Mouse (Mus musculus): ENCODE results near the gene Iqgap2. TPM values are rescaled to one million over a fixed set of nuclear protein-coding genes. Genes with fewer than 3 reads are reported as not detected.

The Iqgap2 gene
- polyA plus RNA-seq, 1 experiment, result 48.2 TPM

DNA sequence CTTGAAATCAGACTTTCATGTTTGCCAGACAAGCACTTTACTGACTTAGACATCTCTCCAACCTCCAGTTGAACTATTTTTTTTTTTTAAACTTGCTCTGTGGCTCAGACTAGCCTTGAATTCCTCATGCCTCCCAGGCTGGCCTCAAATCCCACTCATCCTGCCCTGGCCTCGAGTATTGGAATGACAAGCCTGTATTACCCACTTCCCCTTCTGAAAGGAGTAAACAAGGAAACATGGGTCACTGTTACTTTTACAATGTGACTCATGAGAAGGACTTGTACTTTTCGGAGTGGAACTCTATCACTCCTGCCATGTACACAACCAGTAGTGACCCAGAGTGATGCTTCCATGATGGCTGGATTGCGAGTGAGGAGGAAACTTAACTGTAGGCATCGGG is 3.6 kb downstream of the Iqgap2 start:
- Histone ChIP-seq H3K27ac (ENCODE audit: insufficient read depth, low read depth, low read length) (peak overlapping the region; percentile 93), H3K4me3 (ENCODE audit: insufficient read depth, low read length) (peak overlapping the region; percentile 22), H3K4me1 (ENCODE audit: control insufficient read depth, insufficient read depth, low read length) (peaks cover 29% of the 10 kb centered on the region)
- TF ChIP-seq POLR2A (IDR thresholded peaks at IDR 0.05; ENCODE audit: borderline replicate concordance, low read depth, low read length) (no peak), CTCF (IDR thresholded peaks at IDR 0.05; ENCODE audit: low read depth, low read length) (no peak)

- Histone ChIP-seq H3K4me1 (ENCODE audit: control insufficient read depth, insufficient read depth, low read length) (peaks cover 29% of the 10 kb centered on the region), H3K4me3 (ENCODE audit: insufficient read depth, low read length) (no peak overlapping the region), H3K27ac (ENCODE audit: insufficient read depth, low read depth, low read length) (peak overlapping the region; percentile 93; the same call in 1 of the 2 replicates)
- TF ChIP-seq CTCF (IDR thresholded peaks at IDR 0.05; ENCODE audit: low read depth, low read length) (no peak), POLR2A (IDR thresholded peaks at IDR 0.05; ENCODE audit: borderline replicate concordance, low read depth, low read length) (no peak)
These were observed 4.3 kb downstream of the Iqgap2 start for GRCm38 (mm10) chr13:95887375-95887774.

DNA sequence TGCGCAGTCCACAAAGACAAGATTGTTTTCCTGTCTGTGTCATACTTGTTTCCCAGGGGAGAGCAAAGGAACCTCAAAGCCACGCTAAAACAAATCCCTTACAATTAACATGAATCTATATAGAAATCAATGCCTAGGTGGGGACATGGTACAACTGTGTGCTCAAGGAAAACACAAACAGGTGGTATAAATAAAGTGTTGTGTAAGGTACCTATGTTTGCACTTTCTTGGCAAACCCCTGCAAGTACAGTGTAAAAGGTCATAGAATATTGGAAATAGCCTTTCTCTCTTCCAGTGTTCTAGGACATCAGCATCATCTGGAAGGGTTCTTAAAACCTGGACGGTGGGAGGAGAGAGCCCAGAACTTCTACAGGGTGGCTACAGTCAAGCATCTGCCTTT is 7.3 kb downstream of the Iqgap2 start:
- TF ChIP-seq POLR2A (IDR thresholded peaks at IDR 0.05; ENCODE audit: borderline replicate concordance, low read depth, low read length) (no peak), CTCF (IDR thresholded peaks at IDR 0.05; ENCODE audit: low read depth, low read length) (no peak)
- no peak overlapping the region for H3K27ac ChIP-seq (ENCODE audit: insufficient read depth, low read depth, low read length)
- H3K4me3 ChIP-seq (ENCODE audit: insufficient read depth, low read length), result no peak overlapping the region
- H3K4me1 ChIP-seq (ENCODE audit: control insufficient read depth, insufficient read depth, low read length), result peaks cover 22% of the 10 kb centered on the region

DNA sequence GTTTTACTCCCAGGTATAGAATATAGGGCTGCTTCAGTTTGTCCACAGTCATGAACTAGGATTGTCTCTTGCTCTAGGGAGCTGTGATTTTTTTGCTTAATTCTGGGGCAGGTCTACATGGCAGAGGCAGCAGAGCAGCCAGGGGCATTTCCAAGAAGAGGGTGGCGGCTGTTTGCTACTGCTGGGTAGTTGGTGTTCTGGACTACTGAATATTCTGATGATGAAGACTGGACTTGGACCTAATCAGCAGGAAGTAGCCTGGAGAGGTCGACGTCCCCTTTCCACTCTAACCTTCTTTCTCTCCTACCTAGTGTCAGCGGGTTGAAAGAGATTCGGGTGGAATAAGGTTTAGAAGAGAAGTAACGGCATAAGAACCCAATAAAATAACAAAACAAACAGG is 9.7 kb downstream of the Iqgap2 start:
- H3K4me3 ChIP-seq (ENCODE audit: insufficient read depth, low read length), result no peak overlapping the region
- H3K27ac ChIP-seq (ENCODE audit: insufficient read depth, low read depth, low read length), result no peak overlapping the region
- H3K4me1 ChIP-seq (ENCODE audit: control insufficient read depth, insufficient read depth, low read length), result peaks cover 2% of the 10 kb centered on the region
- TF ChIP-seq POLR2A (IDR thresholded peaks at IDR 0.05; ENCODE audit: borderline replicate concordance, low read depth, low read length), result no peak
- TF ChIP-seq CTCF (IDR thresholded peaks at IDR 0.05; ENCODE audit: low read depth, low read length), result no peak

- Histone ChIP-seq H3K27ac (ENCODE audit: insufficient read depth, low read depth, low read length) (no peak overlapping the region), H3K4me1 (ENCODE audit: control insufficient read depth, insufficient read depth, low read length) (peaks cover 3% of the 10 kb centered on the region; the same call in 1 of the 2 replicates), H3K4me3 (ENCODE audit: insufficient read depth, low read length) (no peak overlapping the region)
- TF ChIP-seq CTCF (IDR thresholded peaks at IDR 0.05; ENCODE audit: low read depth, low read length) (no peak), POLR2A (IDR thresholded peaks at IDR 0.05; ENCODE audit: borderline replicate concordance, low read depth, low read length) (no peak)
These were observed 10.3 kb downstream of the Iqgap2 start for GRCm38 (mm10) chr13:95881427-95881826.

- peaks cover 3% of the 10 kb centered on the region; the same call in 1 of the 2 replicates for H3K4me1 ChIP-seq (ENCODE audit: control insufficient read depth, insufficient read depth, low read length)
- TF ChIP-seq CTCF (IDR thresholded peaks at IDR 0.05; ENCODE audit: low read depth, low read length) (no peak), POLR2A (IDR thresholded peaks at IDR 0.05; ENCODE audit: borderline replicate concordance, low read depth, low read length) (no peak)
- H3K27ac ChIP-seq (ENCODE audit: insufficient read depth, low read depth, low read length), result no peak overlapping the region
- no peak overlapping the region for H3K4me3 ChIP-seq (ENCODE audit: insufficient read depth, low read length)
These were observed 11.1 kb downstream of the Iqgap2 start for GRCm38 (mm10) chr13:95880633-95881032.

DNA sequence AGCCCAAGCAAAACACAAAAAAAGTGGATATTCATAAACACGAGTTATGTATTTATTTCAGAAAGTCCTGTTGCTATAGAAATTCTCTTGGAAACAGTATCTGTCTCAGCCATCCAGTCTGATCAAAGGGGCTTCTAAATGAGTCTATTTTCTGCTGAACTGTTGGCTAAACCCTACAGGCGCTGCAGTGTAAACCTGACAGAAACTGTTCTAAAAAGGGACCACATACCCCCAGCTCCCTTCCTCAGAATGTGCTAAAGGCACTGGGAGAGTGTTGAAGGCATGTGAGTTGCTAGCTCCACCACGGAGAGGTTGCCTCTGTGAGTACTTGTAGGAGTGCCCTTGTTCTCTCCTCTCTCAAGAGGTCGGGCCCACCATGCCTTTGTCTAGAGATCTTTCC is 19.7 kb downstream of the Iqgap2 start:
- no peak overlapping the region for H3K4me3 ChIP-seq (ENCODE audit: insufficient read depth, low read length)
- TF ChIP-seq CTCF (IDR thresholded peaks at IDR 0.05; ENCODE audit: low read depth, low read length) (no peak), POLR2A (IDR thresholded peaks at IDR 0.05; ENCODE audit: borderline replicate concordance, low read depth, low read length) (no peak)
- H3K4me1 ChIP-seq (ENCODE audit: control insufficient read depth, insufficient read depth, low read length), result peaks cover 39% of the 10 kb centered on the region
- no peak overlapping the region for H3K27ac ChIP-seq (ENCODE audit: insufficient read depth, low read depth, low read length)

- Histone ChIP-seq H3K4me1 (ENCODE audit: control insufficient read depth, insufficient read depth, low read length) (peaks cover 43% of the 10 kb centered on the region), H3K4me3 (ENCODE audit: insufficient read depth, low read length) (no peak overlapping the region), H3K27ac (ENCODE audit: insufficient read depth, low read depth, low read length) (no peak overlapping the region)
- TF ChIP-seq CTCF (IDR thresholded peaks at IDR 0.05; ENCODE audit: low read depth, low read length), result no peak
- no peak for TF ChIP-seq POLR2A (IDR thresholded peaks at IDR 0.05; ENCODE audit: borderline replicate concordance, low read depth, low read length)
These were observed 21.1 kb downstream of the Iqgap2 start for GRCm38 (mm10) chr13:95870626-95871025.

DNA sequence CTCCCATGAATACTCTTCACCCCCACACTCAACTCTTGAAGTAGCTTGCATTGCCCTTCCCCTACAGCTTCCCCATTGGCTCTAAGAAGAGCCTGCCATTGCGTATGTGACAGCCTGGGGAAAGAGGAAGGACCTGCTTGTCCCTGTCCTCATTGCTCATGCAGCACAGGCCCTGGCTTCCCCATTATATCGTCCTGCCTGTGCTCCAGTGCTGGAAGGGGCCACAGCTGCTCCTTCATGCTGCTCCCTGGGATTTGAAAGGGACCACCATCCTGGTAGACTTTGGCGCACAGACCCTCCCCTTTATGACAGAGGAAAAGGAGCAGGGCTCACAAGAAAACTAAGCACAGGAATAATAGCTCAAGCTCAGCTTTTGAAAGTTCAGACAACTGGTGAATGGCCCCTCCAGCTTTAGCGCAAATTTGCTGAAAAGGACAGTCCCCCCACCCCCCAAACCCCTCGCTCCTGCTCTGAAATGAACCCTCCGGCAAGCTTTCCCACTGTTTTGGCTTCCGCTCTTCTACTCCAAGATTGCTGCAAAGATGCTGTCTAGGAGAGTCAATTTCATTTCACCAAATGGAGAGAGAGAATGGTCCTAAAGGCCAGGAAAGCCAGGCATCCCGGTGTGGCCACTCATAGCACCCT is 22.7 kb downstream of the Iqgap2 start:
- TF ChIP-seq POLR2A (IDR thresholded peaks at IDR 0.05; ENCODE audit: borderline replicate concordance, low read depth, low read length) (no peak), CTCF (IDR thresholded peaks at IDR 0.05; ENCODE audit: low read depth, low read length) (no peak)
- no peak overlapping the region for H3K4me3 ChIP-seq (ENCODE audit: insufficient read depth, low read length)
- peaks cover 43% of the 10 kb centered on the region for H3K4me1 ChIP-seq (ENCODE audit: control insufficient read depth, insufficient read depth, low read length)
- H3K27ac ChIP-seq (ENCODE audit: insufficient read depth, low read depth, low read length), result peak overlapping the region; percentile 43

- TF ChIP-seq CTCF (IDR thresholded peaks at IDR 0.05; ENCODE audit: low read depth, low read length), result no peak
- no peak for TF ChIP-seq POLR2A (IDR thresholded peaks at IDR 0.05; ENCODE audit: borderline replicate concordance, low read depth, low read length)
These were observed 29.5 kb downstream of the Iqgap2 start for GRCm38 (mm10) chr13:95862201-95862600.

More at GRCm38 (mm10) chr13:95862201-95862600, 29.5 kb downstream of the Iqgap2 start:
- no peak overlapping the region for H3K27ac ChIP-seq (ENCODE audit: insufficient read depth, low read depth, low read length)
- peaks cover 6% of the 10 kb centered on the region for H3K4me1 ChIP-seq (ENCODE audit: control insufficient read depth, insufficient read depth, low read length)
- no peak overlapping the region for H3K4me3 ChIP-seq (ENCODE audit: insufficient read depth, low read length)
